Mouse (Mus musculus): ENCODE measurements at regions not wholly inside any gene's neighbourhood (a gene's known extent, or its start where the extent isn't known, plus 50 kb on each side); places are given as distances from the start of the nearest gene placed in this dataset.

GRCm38 (mm10) chr15:61183751-61184596 lies 261.2 kb upstream of the A1bg start:
- TF ChIP-seq CTCF (IDR thresholded peaks at IDR 0.05; ENCODE audit: borderline replicate concordance, extremely low read depth, insufficient read depth, insufficient read length) (no peak), POLR2A (IDR thresholded peaks at IDR 0.05; ENCODE audit: borderline replicate concordance, extremely low read depth, insufficient read depth, insufficient read length, poor library complexity, severe bottlenecking) (no peak)

All from brain, embryonic 14.5 days (tissue).